Mouse (Mus musculus) liver, adult (tissue): ENCODE measurements around the gene C530008M17Rik.

Source experiments
- GATA4 ChIP-seq: IDR thresholded peaks from 2 replicates; pipeline ENCODE4 v1.6.1; 2014; ENCODE audit warnings: mild to moderate bottlenecking, low read length; ENCODE audit not compliant: insufficient replicate concordance

C530008M17Rik gene

GRCm38 (mm10) chr5:76771371-76771770, 115.1 kb downstream of the C530008M17Rik start:
- no peak for TF ChIP-seq GATA4

- TF ChIP-seq GATA4, result no peak
Measured at GRCm38 (mm10) chr5:76772831-76773230, 116.5 kb downstream of the C530008M17Rik start.

- no peak for TF ChIP-seq GATA4
Measured at GRCm38 (mm10) chr5:76773492-76774158, 117.3 kb downstream of the C530008M17Rik start.

- no peak for TF ChIP-seq GATA4
Measured at GRCm38 (mm10) chr5:76779094-76779615, 122.8 kb downstream of the C530008M17Rik start.

- TF ChIP-seq GATA4, result no peak
Measured at GRCm38 (mm10) chr5:76781943-76782342, 125.6 kb downstream of the C530008M17Rik start.

- no peak for TF ChIP-seq GATA4
Measured at GRCm38 (mm10) chr5:76782414-76783103, 126.2 kb downstream of the C530008M17Rik start.

- TF ChIP-seq GATA4, result no peak
Measured at GRCm38 (mm10) chr5:76783104-76783441, 126.8 kb downstream of the C530008M17Rik start.

- TF ChIP-seq GATA4, result no peak
Measured at GRCm38 (mm10) chr5:76784151-76784723, 127.9 kb downstream of the C530008M17Rik start.

GRCm38 (mm10) chr5:76785013-76785412, 128.7 kb downstream of the C530008M17Rik start:
- no peak for TF ChIP-seq GATA4

- no peak for TF ChIP-seq GATA4
Measured at GRCm38 (mm10) chr5:76789881-76790280, 133.6 kb downstream of the C530008M17Rik start.

GRCm38 (mm10) chr5:76791280-76791679, 135.0 kb downstream of the C530008M17Rik start:
- no peak for TF ChIP-seq GATA4

- no peak for TF ChIP-seq GATA4
Measured at GRCm38 (mm10) chr5:76792720-76793119, 136.4 kb downstream of the C530008M17Rik start.

GRCm38 (mm10) chr5:76798043-76798442, 141.7 kb downstream of the C530008M17Rik start:
- TF ChIP-seq GATA4, result no peak

GRCm38 (mm10) chr5:76799471-76799870, 143.2 kb downstream of the C530008M17Rik start:
- TF ChIP-seq GATA4, result no peak

- TF ChIP-seq GATA4, result no peak
Measured at GRCm38 (mm10) chr5:76809031-76809430, 152.7 kb downstream of the C530008M17Rik start.

GRCm38 (mm10) chr5:76815035-76815434, 158.7 kb downstream of the C530008M17Rik start:
- TF ChIP-seq GATA4, result no peak

- TF ChIP-seq GATA4, result no peak
Measured at GRCm38 (mm10) chr5:76815786-76816455, 159.6 kb downstream of the C530008M17Rik start.
